Mouse (Mus musculus) myocyte (in vitro differentiated cells): Measurements from ENCODE around the gene Pheta1.

ENCODE experiments used
- CEBPB ChIP-seq: IDR thresholded peaks from 2 replicates; pipeline ENCODE4 v1.6.1; 2011; ENCODE audit warnings: mild to moderate bottlenecking, moderate library complexity; ENCODE audit not compliant: poor library complexity, insufficient read depth, severe bottlenecking
- MYOG ChIP-seq, 3 experiments: IDR thresholded peaks; one replicate each; pipeline ENCODE4 v1.6.1; 2011; ENCODE audit warnings: control low read depth in 2 of 3, low read depth in 2 of 3, mild to moderate bottlenecking in 2 of 3; ENCODE audit not compliant: insufficient read length in 2 of 3, control insufficient read depth in 1 of 3, insufficient read depth in 1 of 3
- POLR2A ChIP-seq: IDR thresholded peaks from one replicate; pipeline ENCODE4 v1.6.1; 2011; ENCODE audit warnings: low read depth, mild to moderate bottlenecking, control low read depth, moderate library complexity; ENCODE audit not compliant: insufficient read length
- TCF3 ChIP-seq: IDR thresholded peaks from one replicate; pipeline ENCODE4 v1.6.1; 2011; ENCODE audit warnings: low read depth, control low read depth; ENCODE audit not compliant: insufficient read length
- USF1 ChIP-seq: IDR thresholded peaks from one replicate; pipeline ENCODE4 v1.6.1; 2011; ENCODE audit warnings: low read depth, mild to moderate bottlenecking, control low read depth, moderate library complexity

- TF ChIP-seq POLR2A, result no peak
- no peak for TF ChIP-seq CEBPB
- no peak for TF ChIP-seq MYOG (IDR thresholded peaks at IDR 0.05; ENCODE audit: control insufficient read depth in 1 of 3, insufficient read depth in 1 of 3, insufficient read length in 2 of 3, low read depth in 2 of 3)
- no peak for TF ChIP-seq TCF3
- no peak for TF ChIP-seq USF1
Observed at GRCm38 (mm10) chr5:121883356-121883755, 34.6 kb downstream of the Pheta1 start.
